Mouse (Mus musculus) E14TG2a.4 (cell line): ENCODE measurements at regions not wholly inside any gene's neighbourhood (a gene's known extent, or its start where the extent isn't known, plus 50 kb on each side); places are given as distances from the start of the nearest gene placed in this dataset.

Experiments used
- CTCF ChIP-seq: conservative IDR thresholded peaks from 2 replicates; pipeline ENCODE4 v1.5.1; 2014; ENCODE audit warnings: low read length
- NANOG ChIP-seq: IDR thresholded peaks from 2 replicates; pipeline ENCODE4 v1.6.1; 2014; ENCODE audit warnings: borderline replicate concordance, low read length, mixed read lengths
- POU5F1 ChIP-seq: IDR thresholded peaks from 2 replicates; pipeline ENCODE4 v1.6.1; 2014; ENCODE audit warnings: low read length, borderline replicate concordance

DNA sequence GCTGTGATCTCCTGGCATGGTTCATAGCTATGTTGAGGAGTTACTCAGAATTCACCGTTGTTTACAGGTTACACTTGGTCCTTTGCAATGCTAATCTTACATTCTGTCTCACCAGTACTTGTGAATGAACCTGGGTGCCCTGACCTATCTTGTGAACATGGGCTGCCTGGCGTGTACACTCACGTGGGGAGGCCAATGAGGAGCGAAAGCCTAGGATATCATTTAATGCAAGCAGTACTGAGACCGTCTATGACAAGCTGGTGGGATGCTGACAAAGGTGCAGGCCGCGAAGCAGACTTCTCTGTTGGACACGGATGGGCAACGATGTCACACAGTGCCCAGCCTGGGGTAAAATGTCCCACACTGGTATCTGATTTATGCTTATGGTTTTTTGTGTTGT lies 66.3 kb downstream of the Gpr6 start:
- TF ChIP-seq CTCF (no peak), POU5F1 (no peak), NANOG (no peak)
